Mouse (Mus musculus): ENCODE measurements around the gene Hs3st4.

DNA sequence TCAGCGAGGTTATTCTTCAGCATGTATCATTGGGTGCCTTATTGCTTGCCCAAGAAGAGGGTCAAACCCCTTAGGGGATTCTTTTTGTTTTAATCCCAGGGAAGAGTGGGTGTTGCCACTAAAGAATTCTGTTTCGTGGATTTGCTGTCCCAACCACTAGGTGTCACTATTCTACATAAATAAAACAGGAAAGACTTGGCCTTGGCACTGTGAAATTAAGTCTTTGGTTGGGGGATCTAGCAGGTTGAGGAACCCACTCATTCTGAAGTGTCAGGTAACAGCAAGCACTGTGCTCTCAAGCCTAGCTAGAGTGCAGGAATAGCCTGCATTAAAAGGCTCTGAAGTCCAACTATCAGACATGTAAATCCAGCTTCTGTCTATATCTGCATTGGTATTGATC, 146.3 kb downstream of the Hs3st4 start:
- no peak for TF ChIP-seq ZMIZ1 (IDR thresholded peaks at IDR 0.05; ENCODE audit: low read depth, low read length)
- TF ChIP-seq POLR2A (IDR thresholded peaks at IDR 0.05; ENCODE audit: low read depth, low read length) = no peak
- no peak for TF ChIP-seq MXI1 (IDR thresholded peaks at IDR 0.05; ENCODE audit: low read depth, low read length)
- no peak for TF ChIP-seq SIN3A (IDR thresholded peaks at IDR 0.05; ENCODE audit: low read length)
- TF ChIP-seq MYC (IDR thresholded peaks at IDR 0.05; ENCODE audit: low read depth, low read length) = no peak
- no peak for TF ChIP-seq ZC3H11A (IDR thresholded peaks at IDR 0.05; ENCODE audit: low read depth, low read length)
- TF ChIP-seq SMC3 (IDR thresholded peaks at IDR 0.05; ENCODE audit: low read depth, low read length) = no peak
- no peak for TF ChIP-seq RCOR1 (conservative IDR thresholded peaks at IDR 0.05; ENCODE audit: low read depth, low read length)
- TF ChIP-seq NRF1 (IDR thresholded peaks at IDR 0.05; ENCODE audit: low read depth, low read length) = no peak
